Comparison of ENCODE assay signal across 9 mouse cellular contexts in genomic region chr10:59942281-59942846, GRCm38 (mm10). TPM values are rescaled to one million over a fixed set of nuclear protein-coding genes. Genes with fewer than 3 reads are reported as not detected.
DNase-seq lines count a peak whose midpoint lies in the region; TF ChIP-seq lines count a peak whose summit lies in the region.
"Had no signal": no experiment of that assay in that cellular context is flagged by ENCODE, and none has a peak within 500 bp of the region (broad histone marks: within the 10 kb centered on the region; RNA-seq: fewer than 3 reads in every experiment).

No protein-coding gene starts in this region.

- TF ChIP-seq EP300 in ES-Bruce4 (IDR thresholded peaks at IDR 0.05; ENCODE audit: insufficient read depth, low read depth, low read length) = no peak

- no peaks in the 10 kb centered on the region for H3K36me3 ChIP-seq in kidney, adult 2 months (ENCODE audit: control insufficient read depth, insufficient read depth, low read length)
- H3K36me3 ChIP-seq in ES-Bruce4 (ENCODE audit: control insufficient read depth, insufficient read depth, low read length, poor library complexity, severe bottlenecking) = no peaks in the 10 kb centered on the region
- H3K36me3 ChIP-seq in embryonic facial prominence, embryonic 10.5 days (replicated peaks) = no peaks in the 10 kb centered on the region
- no peaks in the 10 kb centered on the region for H3K36me3 ChIP-seq in limb, embryonic 10.5 days
- no peaks in the 10 kb centered on the region for H3K36me3 ChIP-seq in small intestine, adult 2 months (ENCODE audit: control insufficient read depth, insufficient read depth, low read length)

- TF ChIP-seq CTCF in kidney, adult 2 months (conservative IDR thresholded peaks at IDR 0.05; ENCODE audit: insufficient read depth, insufficient read length, low read depth, low read length) = no peak
- no peak for TF ChIP-seq CTCF in ES-Bruce4 (IDR thresholded peaks at IDR 0.05; ENCODE audit: low read depth, low read length)
- no peak for TF ChIP-seq CTCF in small intestine, adult 2 months (IDR thresholded peaks at IDR 0.05; ENCODE audit: extremely low read depth, insufficient read length, insufficient replicate concordance, low read depth, low read length)

- 0 out of 2 replicates have a peak overlapping the region, but pooled peaks have one; percentile 10 for H3K9ac ChIP-seq in ES-Bruce4 (ENCODE audit: low read depth, poor library complexity, severe bottlenecking)

- H3K4me3 ChIP-seq in kidney, adult 2 months (ENCODE audit: insufficient read depth, low read depth, low read length) = peak overlapping the region; percentile 4; the same call in 1 of the 2 replicates
- peak overlapping the region; percentile 21 for H3K4me3 ChIP-seq in ES-Bruce4 (ENCODE audit: low read depth, low read length)
- H3K4me3 ChIP-seq in embryonic facial prominence, embryonic 10.5 days = peak overlapping the region; percentile 45
- H3K4me3 ChIP-seq in limb, embryonic 10.5 days = peak overlapping the region; percentile 35
- peak overlapping the region; percentile 36 for H3K4me3 ChIP-seq in small intestine, adult 2 months (ENCODE audit: low read depth, low read length)

- H3K4me1 ChIP-seq in kidney, adult 2 months (ENCODE audit: control insufficient read depth, insufficient read depth, low read length) = peaks cover 8% of the 10 kb centered on the region
- peaks cover 5% of the 10 kb centered on the region for H3K4me1 ChIP-seq in ES-Bruce4 (ENCODE audit: control insufficient read depth, insufficient read depth, low read length)
- peaks cover 24% of the 10 kb centered on the region for H3K4me1 ChIP-seq in embryonic facial prominence, embryonic 10.5 days
- H3K4me1 ChIP-seq in limb, embryonic 10.5 days = peaks cover 21% of the 10 kb centered on the region
- peaks cover 18% of the 10 kb centered on the region for H3K4me1 ChIP-seq in small intestine, adult 2 months (ENCODE audit: control insufficient read depth, insufficient read depth, insufficient read length, low read length)

- 39% methylated on average over 21 of the region's 21 CpGs for whole genome bisulfite sequencing in kidney, adult 2 months
- 49% methylated on average over 21 of the region's 21 CpGs for WGBS in embryonic facial prominence, embryonic 10.5 days
- 53% methylated on average over 21 of the region's 21 CpGs for WGBS in limb, embryonic 10.5 days
- WGBS in small intestine, adult 2 months = 67% methylated on average over 21 of the region's 21 CpGs

- DNase-seq in kidney, adult 2 months = no peak
- DNase-seq in kidney, postnatal 14 days = no peak
- DNase-seq in embryonic facial prominence, embryonic 10.5 days (ENCODE audit: low spot score) = no peak
- DNase-seq in limb, embryonic 10.5 days (ENCODE audit: low spot score) = no peak
- no peak for DNase-seq in frontal cortex, postnatal 25 days (ENCODE audit: low spot score in 2 of 2)
- no peak for DNase-seq in kidney, adult 8-10 months

- TF ChIP-seq POLR2A in kidney, adult 2 months (IDR thresholded peaks at IDR 0.05; ENCODE audit: low read depth, low read length) = no peak
- no peak for TF ChIP-seq POLR2A in ES-Bruce4 (IDR thresholded peaks at IDR 0.05; ENCODE audit: insufficient read depth, low read length)
- no peak for TF ChIP-seq POLR2A in small intestine, adult 2 months (IDR thresholded peaks at IDR 0.05; ENCODE audit: low read depth, low read length)

- no peaks in the 10 kb centered on the region for H3K9me3 ChIP-seq in ES-Bruce4 (replicated peaks; ENCODE audit: control insufficient read depth, insufficient read depth, low read length, poor library complexity, severe bottlenecking)
- no peaks in the 10 kb centered on the region for H3K9me3 ChIP-seq in embryonic facial prominence, embryonic 10.5 days
- no peaks in the 10 kb centered on the region for H3K9me3 ChIP-seq in limb, embryonic 10.5 days (replicated peaks)

- H3K27ac ChIP-seq in kidney, adult 2 months (ENCODE audit: insufficient read depth, low read depth, low read length) = peak overlapping the region; percentile 47
- 0 out of 2 replicates have a peak overlapping the region, but pooled peaks have one; percentile 8 for H3K27ac ChIP-seq in ES-Bruce4 (ENCODE audit: insufficient read depth, low read length)
- peak overlapping the region; percentile 78 for H3K27ac ChIP-seq in embryonic facial prominence, embryonic 10.5 days (replicated peaks)
- peak overlapping the region; percentile 80 for H3K27ac ChIP-seq in limb, embryonic 10.5 days
- no peak overlapping the region for H3K27ac ChIP-seq in small intestine, adult 2 months (ENCODE audit: insufficient read depth, low read depth, low read length)

- H3K27me3 ChIP-seq in kidney, adult 2 months (replicated peaks; ENCODE audit: control insufficient read depth, insufficient read depth, low read length) = no peaks in the 10 kb centered on the region
- H3K27me3 ChIP-seq in ES-Bruce4 (ENCODE audit: control insufficient read depth, insufficient read depth, low read length, poor library complexity, severe bottlenecking) = no peaks in the 10 kb centered on the region
- 0 out of 2 replicates have a peak, but pooled peaks cover 8% of the 10 kb centered on the region for H3K27me3 ChIP-seq in embryonic facial prominence, embryonic 10.5 days (replicated peaks; ENCODE audit: low read depth, poor library complexity, severe bottlenecking)
- H3K27me3 ChIP-seq in limb, embryonic 10.5 days (ENCODE audit: low read depth, poor library complexity, severe bottlenecking) = peaks cover 3% of the 10 kb centered on the region
- H3K27me3 ChIP-seq in small intestine, adult 2 months (ENCODE audit: control insufficient read depth, insufficient read depth, low read length) = no peaks in the 10 kb centered on the region
- H3K27me3 ChIP-seq: Patski had no signal

RNA-seq across cellular contexts. Expression of gene Ddit4, which starts 9.3 kb away (rescaled TPM):
- 21.1 and 21.6 TPM in 2 replicates for polyA plus RNA-seq in kidney, adult 2 months (2012; rRNA removed)
- polyA plus RNA-seq in ES-Bruce4 (2011; ENCODE audit: insufficient read depth, insufficient read length, low read depth, missing spikeins) = 172 and 176 TPM in 2 replicates
- polyA plus RNA-seq in embryonic facial prominence, embryonic 10.5 days (2016; fragmentation: Nextera tagmentation; extraction: Ambion mirVana) = 35.9 and 42.0 TPM in 2 replicates
- 30.3 and 58.7 TPM in 2 replicates for polyA plus RNA-seq in limb, embryonic 10.5 days (2016; fragmentation: Nextera tagmentation; extraction: Ambion mirVana)
- 21.5 and 35.0 TPM in 2 replicates for polyA plus RNA-seq in small intestine, adult 2 months (2012; rRNA removed)
